Mouse (Mus musculus) stomach, postnatal 0 days (tissue): Measurements from ENCODE around the gene Galnt2. TPM values are rescaled to one million over a fixed set of nuclear protein-coding genes. Genes with fewer than 3 reads are reported as not detected.

Experiments used
- ATAC-seq: fragments of 200-750 bp; cut with Nextera tagmentation; 2 replicates; pipeline ENCODE4 v1.8.0; 2017; ENCODE audit not compliant: low FRiP score, low TSS enrichment
- DNase-seq: peaks from one replicate; pipeline ENCODE4 v3.0.0-alpha.2; 2016; ENCODE audit warnings: low spot score
- H3K27ac ChIP-seq: fragments of 300-500 bp; sonication (generic); replicated peaks from 2 replicates; pipeline ENCODE4 v1.5.1; 2014; ENCODE audit warnings: mild to moderate bottlenecking, control low read depth
- H3K27me3 ChIP-seq: fragments of 300-500 bp; sonication (generic); 2 replicates; pipeline ENCODE4 v1.6.1; 2014; ENCODE audit warnings: low read length; ENCODE audit not compliant: control insufficient read depth, insufficient read depth
- H3K36me3 ChIP-seq: fragments of 300-500 bp; sonication (generic); 2 replicates; pipeline ENCODE4 v1.6.1; 2014; ENCODE audit warnings: low read length, mixed read lengths; ENCODE audit not compliant: control insufficient read depth, insufficient read depth
- H3K4me1 ChIP-seq: fragments of 300-500 bp; sonication (generic); replicated peaks from 2 replicates; pipeline ENCODE4 v1.6.1; 2014; ENCODE audit warnings: antibody characterized with exemption; ENCODE audit not compliant: control insufficient read depth, insufficient read depth
- H3K4me2 ChIP-seq: fragments of 300-500 bp; sonication (generic); replicated peaks from 2 replicates; pipeline ENCODE4 v1.6.1; 2014; ENCODE audit warnings: low read depth, mild to moderate bottlenecking, control low read depth, moderate library complexity
- H3K4me3 ChIP-seq: fragments of 300-500 bp; sonication (generic); 2 replicates; pipeline ENCODE4 v1.5.1; 2014; ENCODE audit warnings: low read depth, low read length, control low read depth
- H3K9ac ChIP-seq: fragments of 300-500 bp; sonication (generic); 2 replicates; pipeline ENCODE4 v1.6.1; 2014; ENCODE audit warnings: mild to moderate bottlenecking, low read length, control low read depth, mixed read lengths
- H3K9me3 ChIP-seq: fragments of 300-500 bp; sonication (generic); 2 replicates; pipeline ENCODE4 v1.6.1; 2016; ENCODE audit warnings: low read length; ENCODE audit not compliant: control insufficient read depth
- CTCF ChIP-seq: IDR thresholded peaks from 2 replicates; pipeline ENCODE4 v1.5.1; 2016; ENCODE audit warnings: antibody characterized with exemption, low read depth, mild to moderate bottlenecking, moderate library complexity
- EP300 ChIP-seq: optimal IDR thresholded peaks from 2 replicates; pipeline ENCODE3; 2016; ENCODE audit warnings: antibody characterized with exemption
- WGBS: fragments of 180-500 bp; shearing (Covaris S2); extraction: QIAGEN DNeasy Blood & Tissue Kit; methylation state at CpG from one replicate; pipeline ENCODE4 v1.1.7; 2014; 5-methylcytosine and 5-hydroxymethylcytosine counted together
- polyA plus RNA-seq: library from polyadenylated mRNA; unstranded; fragments of >200 nt; fragmentation: Nextera tagmentation; extraction: Ambion mirVana; gene quantifications from 2 replicates; pipeline ENCODE4 v1.2.1, GENCODE M21; 2015

The Galnt2 gene
- polyA plus RNA-seq, 1 experiment from 2014 or later: 48.6 TPM

GRCm38 (mm10) chr8:124393013-124393412, 161.8 kb downstream of the Galnt2 start:
- TF ChIP-seq EP300 (no peak), CTCF (no peak)
- H3K9ac ChIP-seq: no peak overlapping the region
- H3K4me2 ChIP-seq: no peak overlapping the region
- H3K27ac ChIP-seq: peak overlapping the region; percentile 70
- no peaks in the 10 kb centered on the region for H3K4me1 ChIP-seq
- H3K27me3 ChIP-seq: no peaks in the 10 kb centered on the region
- H3K9me3 ChIP-seq: 0 out of 2 replicates have a peak, but pooled peaks cover 3% of the 10 kb centered on the region
- DNase-seq (no peak), ATAC-seq (no peak)
- WGBS: 72% methylated on average over 5 of the region's 5 CpGs
- H3K36me3 ChIP-seq: no peaks in the 10 kb centered on the region
- no peak overlapping the region for H3K4me3 ChIP-seq

- no peaks in the 10 kb centered on the region for H3K36me3 ChIP-seq
- ATAC-seq (no peak), DNase-seq (no peak)
- no peak for TF ChIP-seq EP300
- TF ChIP-seq CTCF: peak; percentile 59
- H3K9me3 ChIP-seq: 0 out of 2 replicates have a peak, but pooled peaks cover 3% of the 10 kb centered on the region
- H3K4me1 ChIP-seq: no peaks in the 10 kb centered on the region
- H3K27me3 ChIP-seq: no peaks in the 10 kb centered on the region
- 78% methylated on average over 4 of the region's 4 CpGs for WGBS
- no peak overlapping the region for H3K9ac ChIP-seq
- H3K4me2 ChIP-seq: no peak overlapping the region
- H3K27ac ChIP-seq: no peak overlapping the region
- no peak overlapping the region for H3K4me3 ChIP-seq
Measured at GRCm38 (mm10) chr8:124393927-124394326, 162.7 kb downstream of the Galnt2 start.

GRCm38 (mm10) chr8:124394951-124395350, 163.8 kb downstream of the Galnt2 start:
- H3K27me3 ChIP-seq: no peaks in the 10 kb centered on the region
- H3K9me3 ChIP-seq: 0 out of 2 replicates have a peak, but pooled peaks cover 3% of the 10 kb centered on the region
- no peaks in the 10 kb centered on the region for H3K36me3 ChIP-seq
- H3K4me2 ChIP-seq: no peak overlapping the region
- ATAC-seq: no peak
- H3K27ac ChIP-seq: peak overlapping the region; percentile 63
- no peak for DNase-seq
- no peak overlapping the region for H3K9ac ChIP-seq
- H3K4me1 ChIP-seq: no peaks in the 10 kb centered on the region
- TF ChIP-seq CTCF (no peak), EP300 (no peak)
- 51% methylated on average over 7 of the region's 7 CpGs for WGBS
- no peak overlapping the region for H3K4me3 ChIP-seq

Other genes with a start within 250 kb of the Galnt2 start
- gene Abcb10, start 248.3 kb upstream of the Galnt2 start, polyA plus RNA-seq: 14.7 and 15.2 TPM in 2 replicates
- gene Taf5l, start 210.0 kb upstream of the Galnt2 start, polyA plus RNA-seq: 18.0 and 21.0 TPM in 2 replicates
- gene Urb2, start 209.9 kb upstream of the Galnt2 start, polyA plus RNA-seq: 1.2 and 1.6 TPM in 2 replicates
- 1.9 and 2.0 TPM in 2 replicates for gene Pgbd5, start 208.3 kb downstream of the Galnt2 start, polyA plus RNA-seq